Mouse (Mus musculus): Measurements from ENCODE around the gene Zfp869. TPM values are rescaled to one million over a fixed set of nuclear protein-coding genes. Genes with fewer than 3 reads are reported as not detected.
"Not testable (repeated sequence)": the region's sequence is repeated elsewhere in the genome, so short reads cannot be mapped to it uniquely, and the experiment has no call there.

The Zfp869 gene
- 21.1 TPM for polyA plus RNA-seq (2021)

- CTCF ChIA-PET; H3K27me3 ChIP-seq; DNase-seq (ENCODE audit: low read depth, low spot score); POLR2A ChIA-PET; ATAC-seq; in situ Hi-C loops (cut with MboI; ENCODE audit: low pct_unique_long_range_greater_than_20kb): not testable (repeated sequence)
Measured at GRCm38 (mm10) chr8:69710624-69711023, at the start of gene Zfp869. Zfp869 (minus strand) TSS chr8:69710724.

GRCm38 (mm10) chr8:69758316-69758715 is 47.8 kb upstream of the Zfp869 start:
- no peak for TF ChIP-seq CTCF (IDR thresholded peaks at IDR 0.05)
- ChIA-PET CTCF (interaction anchor here (0.7 to 2.3 kb wide), 4 partner anchors 9 to 38 kb away, joined by 3 to 5 read pairs (median 4); partner anchors contain the start of gene Zfp963), POLR2A (interaction anchor here (0.7 kb wide), 1 partner anchor 22 kb away, joined by 3 read pairs; no protein-coding TSS in a partner anchor)
- ATAC-seq = no peak
- H3K27me3 ChIP-seq = no peaks in the 10 kb centered on the region
- no peak for DNase-seq (ENCODE audit: low read depth, low spot score)
- in situ Hi-C loops (cut with MboI; ENCODE audit: low pct_unique_long_range_greater_than_20kb) = no loop called here

- in situ Hi-C loops (cut with MboI; ENCODE audit: low pct_unique_long_range_greater_than_20kb) = no loop called here
- H3K27me3 ChIP-seq = no peaks in the 10 kb centered on the region
- ATAC-seq (no peak), DNase-seq (ENCODE audit: low read depth, low spot score) (no peak)
- ChIA-PET CTCF (interaction anchor here (1.2 kb wide), 1 partner anchor 19 kb away, joined by 4 read pairs; no protein-coding TSS in a partner anchor), POLR2A (no interaction called here)
- no peak for TF ChIP-seq CTCF (IDR thresholded peaks at IDR 0.05)
Measured at GRCm38 (mm10) chr8:69752437-69752836, 41.9 kb upstream of the Zfp869 start.

GRCm38 (mm10) chr8:69749544-69750454 is 39.3 kb upstream of the Zfp869 start, which contains the start of gene Zfp963:
Zfp963 (minus strand) TSS chr8:69749970.
- CTCF ChIA-PET = interaction anchor here (0.7 to 1.2 kb wide), 3 partner anchors 9 to 125 kb away, joined by 3 to 5 read pairs (median 4); partner anchors contain the start of gene Zfp868

GRCm38 (mm10) chr8:69741231-69741630 is 30.7 kb upstream of the Zfp869 start:
- no peak for TF ChIP-seq CTCF (IDR thresholded peaks at IDR 0.05)
- POLR2A ChIA-PET = no interaction called here
- in situ Hi-C loops (cut with MboI; ENCODE audit: low pct_unique_long_range_greater_than_20kb) = no loop called here
- CTCF ChIA-PET = no interaction called here
- ATAC-seq = no peak
- no peak for DNase-seq (ENCODE audit: low read depth, low spot score)
- H3K27me3 ChIP-seq = no peaks in the 10 kb centered on the region

More at GRCm38 (mm10) chr8:69749544-69750454, 39.3 kb upstream of the Zfp869 start, which contains the start of gene Zfp963:
- no peak for TF ChIP-seq CTCF (IDR thresholded peaks at IDR 0.05)
- H3K27me3 ChIP-seq = no peaks in the 10 kb centered on the region
- POLR2A ChIA-PET = interaction anchor here (0.7 to 1.4 kb wide), 3 partner anchors 32 to 41 kb away, joined by 3 to 9 read pairs (median 4); partner anchors contain the start of genes Atp13a1 and Zfp866
- in situ Hi-C loops (cut with MboI; ENCODE audit: low pct_unique_long_range_greater_than_20kb) = no loop called here
- peak; percentile 100 for ATAC-seq
- DNase-seq (ENCODE audit: low read depth, low spot score) = peak; percentile 64

- no peaks in the 10 kb centered on the region for H3K27me3 ChIP-seq
- DNase-seq (ENCODE audit: low read depth, low spot score) (no peak), ATAC-seq (no peak)
- POLR2A ChIA-PET = no interaction called here
- in situ Hi-C loops (cut with MboI; ENCODE audit: low pct_unique_long_range_greater_than_20kb) = no loop called here
- CTCF ChIA-PET = interaction anchor here (0.9 to 2.0 kb wide), 2 partner anchors 22 to 115 kb away, joined by 3 to 5 read pairs; partner anchors contain the start of gene Zfp868
- no peak for TF ChIP-seq CTCF (IDR thresholded peaks at IDR 0.05)
Measured at GRCm38 (mm10) chr8:69740763-69741162, 30.2 kb upstream of the Zfp869 start.

GRCm38 (mm10) chr8:69735495-69735894 is 25.0 kb upstream of the Zfp869 start:
- H3K27me3 ChIP-seq = no peaks in the 10 kb centered on the region
- no peak for TF ChIP-seq CTCF (IDR thresholded peaks at IDR 0.05)
- ChIA-PET CTCF (no interaction called here), POLR2A (no interaction called here)
- ATAC-seq = no peak
- DNase-seq (ENCODE audit: low read depth, low spot score) = no peak
- in situ Hi-C loops (cut with MboI; ENCODE audit: low pct_unique_long_range_greater_than_20kb) = no loop called here

GRCm38 (mm10) chr8:69717232-69717580 is 6.7 kb upstream of the Zfp869 start:
- ChIA-PET CTCF (interaction anchor here (1.6 kb wide), 1 partner anchor 92 kb away, joined by 6 read pairs; the partner anchor contains the start of gene Zfp868), POLR2A (interaction anchor here (0.6 to 1.1 kb wide), 4 partner anchors 13 to 1182 kb away, joined by 3 to 4 read pairs (median 4); partner anchors contain the start of gene Zfp963)
- no peak for DNase-seq (ENCODE audit: low read depth, low spot score)
- in situ Hi-C loops (cut with MboI; ENCODE audit: low pct_unique_long_range_greater_than_20kb) = no loop called here
- H3K27me3 ChIP-seq = peaks cover 4% of the 10 kb centered on the region
- TF ChIP-seq CTCF (IDR thresholded peaks at IDR 0.05) = no peak
- ATAC-seq = no peak

- H3K27me3 ChIP-seq = peaks cover under 1% of the 10 kb centered on the region
- no peak for TF ChIP-seq CTCF (IDR thresholded peaks at IDR 0.05)
- ChIA-PET CTCF (interaction anchor here (1.6 kb wide), 1 partner anchor 91 kb away, joined by 6 read pairs; the partner anchor contains the start of gene Zfp868), POLR2A (interaction anchor here (0.6 to 1.1 kb wide), 4 partner anchors 12 to 1183 kb away, joined by 3 to 4 read pairs (median 4); partner anchors contain the start of gene Zfp963)
- ATAC-seq (peak; percentile 99), DNase-seq (ENCODE audit: low read depth, low spot score) (peak; percentile 98)
- in situ Hi-C loops (cut with MboI; ENCODE audit: low pct_unique_long_range_greater_than_20kb) = no loop called here
Measured at GRCm38 (mm10) chr8:69716403-69717231, 6.1 kb upstream of the Zfp869 start.

- no peak for TF ChIP-seq CTCF (IDR thresholded peaks at IDR 0.05)
- in situ Hi-C loops (cut with MboI; ENCODE audit: low pct_unique_long_range_greater_than_20kb) = no loop called here
- POLR2A ChIA-PET = no interaction called here
- CTCF ChIA-PET = no interaction called here
- no peak for DNase-seq (ENCODE audit: low read depth, low spot score)
- no peak for ATAC-seq
- H3K27me3 ChIP-seq = no peaks in the 10 kb centered on the region
Measured at GRCm38 (mm10) chr8:69715366-69715765, 4.8 kb upstream of the Zfp869 start.

All from Patski (cell line).